Mouse (Mus musculus) heart, embryonic 15.5 days (tissue): ENCODE measurements around the gene Numb. TPM values are rescaled to one million over a fixed set of nuclear protein-coding genes. Genes with fewer than 3 reads are reported as not detected.

Experiments used
- ATAC-seq: fragments of 200-750 bp; cut with Nextera tagmentation; replicated peaks from 2 replicates; pipeline ENCODE4 v1.8.0; 2017; ENCODE audit warnings: low read depth, moderate TSS enrichment; ENCODE audit not compliant: insufficient number of reproducible peaks, insufficient read depth, low FRiP score
- H3K27ac ChIP-seq: fragments of 300-500 bp; sonication (generic); 2 replicates; pipeline ENCODE4 v1.5.1; 2015; ENCODE audit warnings: mild to moderate bottlenecking, inconsistent platforms
- H3K27me3 ChIP-seq: fragments of 300-500 bp; sonication (generic); 2 replicates; pipeline ENCODE4 v1.6.1; 2015; ENCODE audit warnings: inconsistent platforms
- H3K36me3 ChIP-seq: fragments of 300-500 bp; sonication (generic); 2 replicates; pipeline ENCODE4 v1.6.1; 2015; ENCODE audit warnings: mild to moderate bottlenecking, inconsistent platforms
- H3K4me1 ChIP-seq: fragments of 300-500 bp; sonication (generic); replicated peaks from 2 replicates; pipeline ENCODE4 v1.6.1; 2015; ENCODE audit warnings: inconsistent platforms
- H3K4me2 ChIP-seq: fragments of 300-500 bp; sonication (generic); 2 replicates; pipeline ENCODE4 v1.6.1; 2015; ENCODE audit warnings: inconsistent platforms, mild to moderate bottlenecking, moderate library complexity
- H3K4me3 ChIP-seq: fragments of 300-500 bp; sonication (generic); 2 replicates; pipeline ENCODE4 v1.5.1; 2015; ENCODE audit warnings: mild to moderate bottlenecking, inconsistent platforms
- H3K9ac ChIP-seq: fragments of 300-500 bp; sonication (generic); 2 replicates; pipeline ENCODE4 v1.6.1; 2015; ENCODE audit warnings: mild to moderate bottlenecking, inconsistent platforms
- H3K9me3 ChIP-seq: fragments of 300-500 bp; sonication (generic); replicated peaks from 2 replicates; pipeline ENCODE4 v1.6.1; 2016; ENCODE audit warnings: inconsistent platforms
- WGBS: fragments of 180-500 bp; shearing (Covaris S2); methylation state at CpG from one replicate; pipeline ENCODE4 v1.1.7; 2015; ENCODE audit warnings: mixed read lengths; 5-methylcytosine and 5-hydroxymethylcytosine counted together
- polyA plus RNA-seq: library from polyadenylated mRNA; unstranded; fragments of >200 nt; fragmentation: Nextera tagmentation; extraction: Ambion mirVana; gene quantifications from 2 replicates; pipeline ENCODE4 v1.2.1, GENCODE M21; 2015

The Numb gene
- polyA plus RNA-seq, 1 experiment from 2014 or later = 28.0 TPM

GRCm38 (mm10) chr12:83848595-83849231, 73.0 kb downstream of the Numb start:
- Histone ChIP-seq H3K9me3 (no peaks in the 10 kb centered on the region), H3K9ac (no peak overlapping the region), H3K4me3 (no peak overlapping the region), H3K4me1 (0 out of 2 replicates have a peak, but pooled peaks cover 4% of the 10 kb centered on the region), H3K27me3 (no peaks in the 10 kb centered on the region), H3K27ac (no peak overlapping the region), H3K4me2 (no peak overlapping the region), H3K36me3 (no peaks in the 10 kb centered on the region)
- ATAC-seq = no peak
- 86% methylated on average over 1 of the region's 1 CpGs for WGBS

- Histone ChIP-seq H3K9ac (no peak overlapping the region), H3K9me3 (no peaks in the 10 kb centered on the region), H3K27me3 (no peaks in the 10 kb centered on the region), H3K36me3 (no peaks in the 10 kb centered on the region), H3K4me2 (no peak overlapping the region), H3K4me1 (0 out of 2 replicates have a peak, but pooled peaks cover 4% of the 10 kb centered on the region), H3K27ac (no peak overlapping the region), H3K4me3 (no peak overlapping the region)
- no peak for ATAC-seq
- WGBS = 90% methylated on average over 2 of the region's 2 CpGs
Observed at GRCm38 (mm10) chr12:83847877-83848276, 73.9 kb downstream of the Numb start.

GRCm38 (mm10) chr12:83842678-83843440, 78.9 kb downstream of the Numb start:
- ATAC-seq = no peak

GRCm38 (mm10) chr12:83841409-83842190, 80.1 kb downstream of the Numb start:
- no peak overlapping the region for H3K27ac ChIP-seq
- no peak for ATAC-seq
- no peak overlapping the region for H3K9ac ChIP-seq
- 0 out of 2 replicates have a peak, but pooled peaks cover 2% of the 10 kb centered on the region for H3K4me1 ChIP-seq
- 86% methylated on average over 10 of the region's 10 CpGs for WGBS
- no peaks in the 10 kb centered on the region for H3K9me3 ChIP-seq
- no peak overlapping the region for H3K4me2 ChIP-seq
- no peak overlapping the region for H3K4me3 ChIP-seq
- H3K36me3 ChIP-seq = peaks cover 23% of the 10 kb centered on the region
- no peaks in the 10 kb centered on the region for H3K27me3 ChIP-seq

More at GRCm38 (mm10) chr12:83842678-83843440, 78.9 kb downstream of the Numb start:
- Histone ChIP-seq H3K36me3 (peaks cover 17% of the 10 kb centered on the region), H3K9ac (no peak overlapping the region), H3K4me2 (no peak overlapping the region), H3K9me3 (no peaks in the 10 kb centered on the region), H3K4me3 (no peak overlapping the region), H3K4me1 (no peaks in the 10 kb centered on the region), H3K27me3 (no peaks in the 10 kb centered on the region), H3K27ac (no peak overlapping the region)
- WGBS = 92% methylated on average over 3 of the region's 3 CpGs

- no peak overlapping the region for H3K27ac ChIP-seq
- no peaks in the 10 kb centered on the region for H3K27me3 ChIP-seq
- peaks cover 26% of the 10 kb centered on the region for H3K36me3 ChIP-seq
- ATAC-seq = no peak
- whole genome bisulfite sequencing = 91% methylated on average over 3 of the region's 3 CpGs
- H3K9ac ChIP-seq = no peak overlapping the region
- no peak overlapping the region for H3K4me3 ChIP-seq
- no peak overlapping the region for H3K4me2 ChIP-seq
- H3K4me1 ChIP-seq = 0 out of 2 replicates have a peak, but pooled peaks cover 2% of the 10 kb centered on the region
- no peaks in the 10 kb centered on the region for H3K9me3 ChIP-seq
Observed at GRCm38 (mm10) chr12:83833979-83834378, 87.8 kb downstream of the Numb start.

GRCm38 (mm10) chr12:83830424-83830823, 91.3 kb downstream of the Numb start:
- Histone ChIP-seq H3K4me3 (no peak overlapping the region), H3K36me3 (peaks cover 18% of the 10 kb centered on the region), H3K4me1 (no peaks in the 10 kb centered on the region), H3K27me3 (no peaks in the 10 kb centered on the region), H3K4me2 (no peak overlapping the region), H3K9ac (no peak overlapping the region), H3K9me3 (no peaks in the 10 kb centered on the region), H3K27ac (no peak overlapping the region)
- ATAC-seq = no peak
- WGBS = 80% methylated on average over 3 of the region's 3 CpGs

- no peak for ATAC-seq
- H3K4me3 ChIP-seq = no peak overlapping the region
- no peak overlapping the region for H3K9ac ChIP-seq
- no peaks in the 10 kb centered on the region for H3K27me3 ChIP-seq
- 74% methylated on average over 1 of the region's 1 CpGs for WGBS
- peaks cover 14% of the 10 kb centered on the region for H3K36me3 ChIP-seq
- no peaks in the 10 kb centered on the region for H3K4me1 ChIP-seq
- no peaks in the 10 kb centered on the region for H3K9me3 ChIP-seq
- H3K4me2 ChIP-seq = no peak overlapping the region
- H3K27ac ChIP-seq = no peak overlapping the region
Observed at GRCm38 (mm10) chr12:83816616-83817015, 105.1 kb downstream of the Numb start.

GRCm38 (mm10) chr12:83811901-83812300, 109.8 kb downstream of the Numb start:
- peaks cover 24% of the 10 kb centered on the region for H3K36me3 ChIP-seq
- H3K4me2 ChIP-seq = no peak overlapping the region
- no peak overlapping the region for H3K27ac ChIP-seq
- no peak overlapping the region for H3K4me3 ChIP-seq
- ATAC-seq = no peak
- H3K4me1 ChIP-seq = no peaks in the 10 kb centered on the region
- 88% methylated on average over 3 of the region's 3 CpGs for whole genome bisulfite sequencing
- H3K9ac ChIP-seq = no peak overlapping the region
- H3K9me3 ChIP-seq = no peaks in the 10 kb centered on the region
- H3K27me3 ChIP-seq = no peaks in the 10 kb centered on the region

GRCm38 (mm10) chr12:83803641-83804040, 118.1 kb downstream of the Numb start:
- Histone ChIP-seq H3K9me3 (peaks cover 4% of the 10 kb centered on the region), H3K4me3 (no peak overlapping the region), H3K36me3 (peaks cover 72% of the 10 kb centered on the region), H3K27ac (no peak overlapping the region), H3K9ac (no peak overlapping the region), H3K4me1 (no peaks in the 10 kb centered on the region), H3K27me3 (no peaks in the 10 kb centered on the region), H3K4me2 (no peak overlapping the region)
- 94% methylated on average over 7 of the region's 7 CpGs for WGBS
- no peak for ATAC-seq

- Histone ChIP-seq H3K27me3 (no peaks in the 10 kb centered on the region), H3K9ac (no peak overlapping the region), H3K4me1 (no peaks in the 10 kb centered on the region), H3K4me3 (no peak overlapping the region), H3K9me3 (peaks cover 4% of the 10 kb centered on the region), H3K27ac (no peak overlapping the region), H3K36me3 (peaks cover 66% of the 10 kb centered on the region), H3K4me2 (no peak overlapping the region)
- 66% methylated on average over 9 of the region's 9 CpGs for WGBS
- ATAC-seq = no peak
Observed at GRCm38 (mm10) chr12:83800943-83801342, 120.8 kb downstream of the Numb start.

- Histone ChIP-seq H3K36me3 (peaks cover 53% of the 10 kb centered on the region), H3K4me3 (no peak overlapping the region)
- no peak for ATAC-seq
Observed at GRCm38 (mm10) chr12:83798313-83798712, 123.4 kb downstream of the Numb start.

More at GRCm38 (mm10) chr12:83798313-83798712, 123.4 kb downstream of the Numb start:
- no peak overlapping the region for H3K4me2 ChIP-seq
- no peak overlapping the region for H3K27ac ChIP-seq
- H3K9ac ChIP-seq = no peak overlapping the region
- 93% methylated on average over 5 of the region's 5 CpGs for WGBS
- H3K27me3 ChIP-seq = no peaks in the 10 kb centered on the region
- H3K4me1 ChIP-seq = no peaks in the 10 kb centered on the region
- no peaks in the 10 kb centered on the region for H3K9me3 ChIP-seq
